ENCODE assay signal across 12 mouse cellular contexts in genomic region chr17:25082887-25083286, GRCm38 (mm10). TPM values are rescaled to one million over a fixed set of nuclear protein-coding genes. Genes with fewer than 3 reads are reported as not detected.
DNase-seq lines count a peak whose midpoint lies in the region; ATAC-seq lines count a peak whose summit lies in the region.
"Had no signal": no experiment of that assay in that cellular context is flagged by ENCODE, and none has a peak within 500 bp of the region (broad histone marks: within the 10 kb centered on the region; RNA-seq: fewer than 3 reads in every experiment).

No protein-coding gene starts in this region.

- H3K9ac ChIP-seq in forebrain, embryonic 13.5 days, result no peak overlapping the region
- H3K9ac ChIP-seq in kidney, embryonic 15.5 days, result no peak overlapping the region
- H3K9ac ChIP-seq in embryonic facial prominence, embryonic 12.5 days, result no peak overlapping the region
- H3K9ac ChIP-seq in limb, embryonic 15.5 days, result no peak overlapping the region
- H3K9ac ChIP-seq: midbrain, embryonic 12.5 days had no signal

- WGBS in forebrain, embryonic 10.5 days, result 68% methylated on average over 3 of the region's 3 CpGs
- 75% methylated on average over 3 of the region's 3 CpGs for WGBS in forebrain, embryonic 13.5 days
- WGBS in kidney, embryonic 15.5 days, result 36% methylated on average over 3 of the region's 3 CpGs
- 42% methylated on average over 3 of the region's 3 CpGs for WGBS in embryonic facial prominence, embryonic 12.5 days
- WGBS in limb, embryonic 15.5 days, result 38% methylated on average over 3 of the region's 3 CpGs

- H3K4me3 ChIP-seq in forebrain, embryonic 10.5 days, result no peak overlapping the region
- no peak overlapping the region for H3K4me3 ChIP-seq in forebrain, embryonic 13.5 days
- H3K4me3 ChIP-seq in kidney, embryonic 15.5 days (replicated peaks), result 0 out of 2 replicates have a peak overlapping the region, but pooled peaks have one; percentile 4
- H3K4me3 ChIP-seq in embryonic facial prominence, embryonic 12.5 days, result no peak overlapping the region
- H3K4me3 ChIP-seq in limb, embryonic 15.5 days, result no peak overlapping the region
- H3K4me3 ChIP-seq: midbrain, embryonic 12.5 days had no signal

- H3K4me1 ChIP-seq in forebrain, embryonic 10.5 days, result peaks cover 16% of the 10 kb centered on the region
- peaks cover 4% of the 10 kb centered on the region for H3K4me1 ChIP-seq in forebrain, embryonic 13.5 days
- peaks cover 62% of the 10 kb centered on the region for H3K4me1 ChIP-seq in kidney, embryonic 15.5 days
- H3K4me1 ChIP-seq in embryonic facial prominence, embryonic 12.5 days, result peaks cover 48% of the 10 kb centered on the region
- H3K4me1 ChIP-seq in limb, embryonic 15.5 days, result peaks cover 44% of the 10 kb centered on the region
- H3K4me1 ChIP-seq: midbrain, embryonic 12.5 days had no signal

- H3K36me3 ChIP-seq in forebrain, embryonic 10.5 days (replicated peaks), result peaks cover 20% of the 10 kb centered on the region
- peaks cover 18% of the 10 kb centered on the region for H3K36me3 ChIP-seq in forebrain, embryonic 13.5 days (ENCODE audit: poor library complexity, severe bottlenecking)
- peaks cover 3% of the 10 kb centered on the region for H3K36me3 ChIP-seq in kidney, embryonic 15.5 days
- peaks cover 6% of the 10 kb centered on the region; the same call in 1 of the 2 replicates for H3K36me3 ChIP-seq in embryonic facial prominence, embryonic 12.5 days
- peaks cover 4% of the 10 kb centered on the region; the same call in 1 of the 2 replicates for H3K36me3 ChIP-seq in limb, embryonic 15.5 days

- H3K4me2 ChIP-seq in forebrain, embryonic 13.5 days, result no peak overlapping the region
- H3K4me2 ChIP-seq in kidney, embryonic 15.5 days, result peak overlapping the region; percentile 26; the same call in 1 of the 2 replicates
- no peak overlapping the region for H3K4me2 ChIP-seq in embryonic facial prominence, embryonic 12.5 days (replicated peaks)
- no peak overlapping the region for H3K4me2 ChIP-seq in limb, embryonic 15.5 days
- H3K4me2 ChIP-seq: midbrain, embryonic 12.5 days had no signal

- no peaks in the 10 kb centered on the region for H3K27me3 ChIP-seq in forebrain, embryonic 10.5 days (ENCODE audit: poor library complexity, severe bottlenecking)
- no peaks in the 10 kb centered on the region for H3K27me3 ChIP-seq in forebrain, embryonic 13.5 days
- H3K27me3 ChIP-seq in kidney, embryonic 15.5 days, result no peaks in the 10 kb centered on the region
- no peaks in the 10 kb centered on the region for H3K27me3 ChIP-seq in embryonic facial prominence, embryonic 12.5 days
- no peaks in the 10 kb centered on the region for H3K27me3 ChIP-seq in limb, embryonic 15.5 days
- H3K27me3 ChIP-seq: midbrain, embryonic 12.5 days had no signal

- no peak for DNase-seq in forebrain, embryonic 10.5 days (ENCODE audit: extremely low spot score, low spot score)
- no peak for DNase-seq in kidney, adult 11 months
- DNase-seq in urinary bladder, postnatal 25 days (ENCODE audit: low spot score), result no peak
- DNase-seq in ovary, postnatal 14 days (ENCODE audit: low spot score), result no peak
- DNase-seq: spleen, adult 18-20 months; thymus, postnatal 36 days had no signal

- ATAC-seq in forebrain, embryonic 13.5 days, result no peak
- ATAC-seq in kidney, embryonic 15.5 days (replicated peaks; ENCODE audit: low FRiP score), result no peak
- ATAC-seq in embryonic facial prominence, embryonic 12.5 days (ENCODE audit: insufficient number of reproducible peaks, insufficient read depth, low FRiP score, low TSS enrichment), result no peak
- ATAC-seq in limb, embryonic 15.5 days (ENCODE audit: insufficient number of reproducible peaks, low FRiP score, low TSS enrichment, low read depth), result no peak

- peak overlapping the region; percentile 85 for H3K27ac ChIP-seq in forebrain, embryonic 10.5 days
- no peak overlapping the region for H3K27ac ChIP-seq in forebrain, embryonic 13.5 days
- peak overlapping the region; percentile 95 for H3K27ac ChIP-seq in kidney, embryonic 15.5 days
- H3K27ac ChIP-seq in embryonic facial prominence, embryonic 12.5 days, result peak overlapping the region; percentile 97
- H3K27ac ChIP-seq in limb, embryonic 15.5 days, result peak overlapping the region; percentile 95

- H3K9me3 ChIP-seq in forebrain, embryonic 10.5 days, result no peaks in the 10 kb centered on the region
- no peaks in the 10 kb centered on the region for H3K9me3 ChIP-seq in forebrain, embryonic 13.5 days (replicated peaks)
- no peaks in the 10 kb centered on the region for H3K9me3 ChIP-seq in kidney, embryonic 15.5 days (replicated peaks)
- no peaks in the 10 kb centered on the region for H3K9me3 ChIP-seq in embryonic facial prominence, embryonic 12.5 days
- H3K9me3 ChIP-seq in limb, embryonic 15.5 days, result no peaks in the 10 kb centered on the region
- H3K9me3 ChIP-seq: G1E; midbrain, embryonic 12.5 days had no signal

RNA-seq across cellular contexts. Expression of gene Tmem204, which starts 0.5 kb away (rescaled TPM):
- 10.9 and 11.5 TPM in 2 replicates for polyA plus RNA-seq in forebrain, embryonic 10.5 days (2016; fragmentation: Nextera tagmentation; extraction: Ambion mirVana)
- 7.7 and 10.1 TPM in 2 replicates for polyA plus RNA-seq in forebrain, embryonic 13.5 days (2015; fragmentation: Nextera tagmentation; extraction: Ambion mirVana)
- 29.6 and 31.6 TPM in 2 replicates for polyA plus RNA-seq in kidney, embryonic 15.5 days (2015; fragmentation: Nextera tagmentation; extraction: Ambion mirVana)
- polyA plus RNA-seq in embryonic facial prominence, embryonic 12.5 days (2016; fragmentation: Nextera tagmentation; extraction: Ambion mirVana), result 13.2 and 15.5 TPM in 2 replicates
- 22.3 and 25.3 TPM in 2 replicates for polyA plus RNA-seq in limb, embryonic 15.5 days (2015; fragmentation: Nextera tagmentation; extraction: Ambion mirVana)
- polyA plus RNA-seq: G1E had no signal

RNA-seq across cellular contexts. Expression of gene Telo2, which starts 32.9 kb away (rescaled TPM):
- 54.6 TPM in 2 replicates for polyA plus RNA-seq in forebrain, embryonic 10.5 days (2016; fragmentation: Nextera tagmentation; extraction: Ambion mirVana)
- 41.2 and 45.3 TPM in 2 replicates for polyA plus RNA-seq in forebrain, embryonic 13.5 days (2015; fragmentation: Nextera tagmentation; extraction: Ambion mirVana)
- 44.4 and 45.3 TPM in 2 replicates for polyA plus RNA-seq in kidney, embryonic 15.5 days (2015; fragmentation: Nextera tagmentation; extraction: Ambion mirVana)
- 49.1 and 51.0 TPM in 2 replicates for polyA plus RNA-seq in embryonic facial prominence, embryonic 12.5 days (2016; fragmentation: Nextera tagmentation; extraction: Ambion mirVana)
- 39.1 and 41.6 TPM in 2 replicates for polyA plus RNA-seq in limb, embryonic 15.5 days (2015; fragmentation: Nextera tagmentation; extraction: Ambion mirVana)

RNA-seq across cellular contexts. Expression of gene Ptx4, which starts 37.7 kb away (rescaled TPM):
- polyA plus RNA-seq in forebrain, embryonic 10.5 days (2016; fragmentation: Nextera tagmentation; extraction: Ambion mirVana), result 0.30 TPM in 1 of 2 replicates, not detected in the other
- not detected in 2 replicates for polyA plus RNA-seq in forebrain, embryonic 13.5 days (2015; fragmentation: Nextera tagmentation; extraction: Ambion mirVana)
- 0.16 and 0.24 TPM in 2 replicates for polyA plus RNA-seq in kidney, embryonic 15.5 days (2015; fragmentation: Nextera tagmentation; extraction: Ambion mirVana)
- polyA plus RNA-seq in embryonic facial prominence, embryonic 12.5 days (2016; fragmentation: Nextera tagmentation; extraction: Ambion mirVana), result 0.48 and 0.88 TPM in 2 replicates
- 6.1 and 6.6 TPM in 2 replicates for polyA plus RNA-seq in limb, embryonic 15.5 days (2015; fragmentation: Nextera tagmentation; extraction: Ambion mirVana)
- polyA plus RNA-seq: G1E; midbrain, embryonic 12.5 days had no signal

RNA-seq across cellular contexts. Expression of gene Clcn7, which starts 50.3 kb away (rescaled TPM):
- polyA plus RNA-seq in forebrain, embryonic 10.5 days (2016; fragmentation: Nextera tagmentation; extraction: Ambion mirVana), result 24.3 and 24.7 TPM in 2 replicates
- 23.6 and 29.6 TPM in 2 replicates for polyA plus RNA-seq in forebrain, embryonic 13.5 days (2015; fragmentation: Nextera tagmentation; extraction: Ambion mirVana)
- polyA plus RNA-seq in kidney, embryonic 15.5 days (2015; fragmentation: Nextera tagmentation; extraction: Ambion mirVana), result 20.7 and 24.6 TPM in 2 replicates
- polyA plus RNA-seq in embryonic facial prominence, embryonic 12.5 days (2016; fragmentation: Nextera tagmentation; extraction: Ambion mirVana), result 27.1 and 27.4 TPM in 2 replicates
- polyA plus RNA-seq in limb, embryonic 15.5 days (2015; fragmentation: Nextera tagmentation; extraction: Ambion mirVana), result 25.2 and 26.4 TPM in 2 replicates
